Mouse (Mus musculus) right cerebral cortex, postnatal 36 days (tissue): Measurements from ENCODE around the gene Coq7.

Source experiments
- DNase-seq, 2 experiments: peaks; one replicate each; pipeline ENCODE4 v3.0.0; 2022; ENCODE audit warnings: low spot score in 2 of 2, mixed read lengths in 1 of 2

Coq7 gene

GRCm38 (mm10) chr7:118461400-118462136 is 71.6 kb downstream of the Coq7 start:
- no peak for DNase-seq
